Mouse (Mus musculus) hindbrain, embryonic 12.5 days (tissue): ENCODE measurements around the gene Gm20388. TPM values are rescaled to one million over a fixed set of nuclear protein-coding genes. Genes with fewer than 3 reads are reported as not detected.

Experiments
- ATAC-seq: fragments of 200-750 bp; cut with Nextera tagmentation; 2 replicates; pipeline ENCODE4 v1.8.0; 2017; ENCODE audit warnings: moderate TSS enrichment; ENCODE audit not compliant: low FRiP score
- H3K27ac ChIP-seq: fragments of 300-500 bp; sonication (generic); 2 replicates; pipeline ENCODE4 v1.5.1; 2016; ENCODE audit warnings: mild to moderate bottlenecking
- H3K27me3 ChIP-seq: fragments of 300-500 bp; sonication (generic); 2 replicates; pipeline ENCODE4 v1.6.1; 2016; ENCODE audit warnings: mild to moderate bottlenecking
- H3K36me3 ChIP-seq: fragments of 300-500 bp; sonication (generic); 2 replicates; pipeline ENCODE4 v1.6.1; 2016; ENCODE audit warnings: mild to moderate bottlenecking
- H3K4me1 ChIP-seq: fragments of 300-500 bp; sonication (generic); 2 replicates; pipeline ENCODE4 v1.6.1; 2016
- H3K4me2 ChIP-seq: fragments of 300-500 bp; sonication (generic); replicated peaks from 2 replicates; pipeline ENCODE4 v1.6.1; 2016; ENCODE audit warnings: mild to moderate bottlenecking
- H3K4me3 ChIP-seq: fragments of 300-500 bp; sonication (generic); 2 replicates; pipeline ENCODE4 v1.5.1; 2016; ENCODE audit warnings: mild to moderate bottlenecking
- H3K9ac ChIP-seq: fragments of 300-500 bp; sonication (generic); 2 replicates; pipeline ENCODE4 v1.6.1; 2016; ENCODE audit warnings: mild to moderate bottlenecking, moderate library complexity
- H3K9me3 ChIP-seq: fragments of 300-500 bp; sonication (generic); replicated peaks from 2 replicates; pipeline ENCODE4 v1.6.1; 2016; ENCODE audit warnings: mild to moderate bottlenecking
- WGBS: fragments of 180-500 bp; shearing (Covaris S2); methylation state at CpG from one replicate; pipeline ENCODE4 v1.1.7; 2016; 5-methylcytosine and 5-hydroxymethylcytosine counted together
- polyA plus RNA-seq: library from polyadenylated mRNA; unstranded; fragments of >200 nt; fragmentation: Nextera tagmentation; extraction: Ambion mirVana; gene quantifications from 2 replicates; pipeline ENCODE4 v1.2.1, GENCODE M21; 2016

Gene Gm20388
- polyA plus RNA-seq, 1 experiment from 2014 or later = not detected

- WGBS = 37% methylated on average over 6 of the region's 6 CpGs
- H3K27me3 ChIP-seq = peaks cover 11% of the 10 kb centered on the region; the same call in 1 of the 2 replicates
- no peak for ATAC-seq
These were observed 1001.8 kb downstream of the Gm20388 start for GRCm38 (mm10) chr8:120912463-120912862.

GRCm38 (mm10) chr8:120916831-120917435 lies 1006.3 kb downstream of the Gm20388 start:
- Histone ChIP-seq H3K9ac (no peak overlapping the region), H3K9me3 (no peaks in the 10 kb centered on the region), H3K36me3 (no peaks in the 10 kb centered on the region), H3K4me1 (no peaks in the 10 kb centered on the region), H3K4me2 (no peak overlapping the region), H3K27ac (no peak overlapping the region), H3K4me3 (no peak overlapping the region), H3K27me3 (peaks cover 9% of the 10 kb centered on the region; the same call in 1 of the 2 replicates)
- 74% methylated on average over 14 of the region's 14 CpGs for WGBS
- ATAC-seq = no peak

More at GRCm38 (mm10) chr8:120912463-120912862, 1001.8 kb downstream of the Gm20388 start:
- Histone ChIP-seq H3K4me2 (no peak overlapping the region), H3K4me3 (no peak overlapping the region), H3K9ac (no peak overlapping the region), H3K27ac (no peak overlapping the region), H3K36me3 (no peaks in the 10 kb centered on the region), H3K9me3 (no peaks in the 10 kb centered on the region), H3K4me1 (peaks cover 5% of the 10 kb centered on the region; the same call in 1 of the 2 replicates)

GRCm38 (mm10) chr8:120920527-120920926 lies 1009.9 kb downstream of the Gm20388 start:
- peaks cover 12% of the 10 kb centered on the region; the same call in 1 of the 2 replicates for H3K27me3 ChIP-seq
- 97% methylated on average over 4 of the region's 4 CpGs for WGBS
- no peak overlapping the region for H3K27ac ChIP-seq
- H3K4me3 ChIP-seq = no peak overlapping the region
- H3K36me3 ChIP-seq = no peaks in the 10 kb centered on the region
- H3K9ac ChIP-seq = no peak overlapping the region
- no peaks in the 10 kb centered on the region for H3K9me3 ChIP-seq
- H3K4me2 ChIP-seq = no peak overlapping the region
- H3K4me1 ChIP-seq = no peaks in the 10 kb centered on the region
- ATAC-seq = no peak

GRCm38 (mm10) chr8:120926201-120926600 lies 1015.6 kb downstream of the Gm20388 start:
- ATAC-seq = no peak
- Histone ChIP-seq H3K4me2 (no peak overlapping the region), H3K27ac (no peak overlapping the region), H3K9ac (no peak overlapping the region), H3K4me1 (no peaks in the 10 kb centered on the region), H3K36me3 (no peaks in the 10 kb centered on the region), H3K4me3 (no peak overlapping the region), H3K27me3 (peaks cover 9% of the 10 kb centered on the region), H3K9me3 (no peaks in the 10 kb centered on the region)
- WGBS = 93% methylated on average over 9 of the region's 9 CpGs

GRCm38 (mm10) chr8:120928082-120928481 lies 1017.4 kb downstream of the Gm20388 start:
- no peak for ATAC-seq
- 87% methylated on average over 6 of the region's 6 CpGs for WGBS
- Histone ChIP-seq H3K4me1 (no peaks in the 10 kb centered on the region), H3K9me3 (no peaks in the 10 kb centered on the region), H3K36me3 (no peaks in the 10 kb centered on the region), H3K4me3 (no peak overlapping the region), H3K9ac (no peak overlapping the region), H3K4me2 (no peak overlapping the region), H3K27ac (no peak overlapping the region), H3K27me3 (peaks cover 19% of the 10 kb centered on the region)

GRCm38 (mm10) chr8:120934596-120934995 lies 1024.0 kb downstream of the Gm20388 start:
- H3K27me3 ChIP-seq = peaks cover 65% of the 10 kb centered on the region
- H3K9me3 ChIP-seq = no peaks in the 10 kb centered on the region
- H3K4me2 ChIP-seq = no peak overlapping the region
- no peak overlapping the region for H3K27ac ChIP-seq
- H3K36me3 ChIP-seq = no peaks in the 10 kb centered on the region
- peaks cover 5% of the 10 kb centered on the region; the same call in 1 of the 2 replicates for H3K4me1 ChIP-seq
- no peak overlapping the region for H3K4me3 ChIP-seq
- WGBS = 94% methylated on average over 9 of the region's 9 CpGs
- H3K9ac ChIP-seq = no peak overlapping the region
- no peak for ATAC-seq

- H3K27ac ChIP-seq = no peak overlapping the region
- H3K9ac ChIP-seq = no peak overlapping the region
- peaks cover 10% of the 10 kb centered on the region for H3K4me1 ChIP-seq
- 71% methylated on average over 9 of the region's 10 CpGs for WGBS
- no peak for ATAC-seq
- no peak overlapping the region for H3K4me2 ChIP-seq
- H3K27me3 ChIP-seq = peaks cover 76% of the 10 kb centered on the region
- no peaks in the 10 kb centered on the region for H3K36me3 ChIP-seq
- H3K4me3 ChIP-seq = no peak overlapping the region
- no peaks in the 10 kb centered on the region for H3K9me3 ChIP-seq
These were observed 1026.0 kb downstream of the Gm20388 start for GRCm38 (mm10) chr8:120936685-120937084.

- no peak overlapping the region for H3K9ac ChIP-seq
- H3K36me3 ChIP-seq = no peaks in the 10 kb centered on the region
- ATAC-seq = no peak
- H3K4me1 ChIP-seq = peaks cover 10% of the 10 kb centered on the region
- no peak overlapping the region for H3K27ac ChIP-seq
- H3K4me3 ChIP-seq = no peak overlapping the region
- no peaks in the 10 kb centered on the region for H3K9me3 ChIP-seq
- H3K27me3 ChIP-seq = peaks cover 74% of the 10 kb centered on the region
- 46% methylated on average over 9 of the region's 9 CpGs for WGBS
- H3K4me2 ChIP-seq = no peak overlapping the region
These were observed 1026.8 kb downstream of the Gm20388 start for GRCm38 (mm10) chr8:120937474-120937873.

GRCm38 (mm10) chr8:120940287-120940686 lies 1029.6 kb downstream of the Gm20388 start:
- H3K4me2 ChIP-seq = no peak overlapping the region
- no peaks in the 10 kb centered on the region for H3K9me3 ChIP-seq
- H3K4me1 ChIP-seq = peaks cover 10% of the 10 kb centered on the region
- no peak overlapping the region for H3K4me3 ChIP-seq
- peaks cover 67% of the 10 kb centered on the region for H3K27me3 ChIP-seq
- no peak overlapping the region for H3K27ac ChIP-seq
- no peak overlapping the region for H3K9ac ChIP-seq
- no peak for ATAC-seq
- 26% methylated on average over 12 of the region's 12 CpGs for WGBS
- no peaks in the 10 kb centered on the region for H3K36me3 ChIP-seq

- no peak for ATAC-seq
- H3K4me1 ChIP-seq = peaks cover 12% of the 10 kb centered on the region; the same call in 1 of the 2 replicates
- peaks cover 65% of the 10 kb centered on the region for H3K27me3 ChIP-seq
- no peak overlapping the region for H3K4me2 ChIP-seq
- H3K36me3 ChIP-seq = no peaks in the 10 kb centered on the region
- H3K27ac ChIP-seq = no peak overlapping the region
- 76% methylated on average over 10 of the region's 10 CpGs for WGBS
- no peaks in the 10 kb centered on the region for H3K9me3 ChIP-seq
- H3K9ac ChIP-seq = no peak overlapping the region
- H3K4me3 ChIP-seq = no peak overlapping the region
These were observed 1036.6 kb downstream of the Gm20388 start for GRCm38 (mm10) chr8:120947240-120947639.

- 75% methylated on average over 4 of the region's 4 CpGs for WGBS
- no peaks in the 10 kb centered on the region for H3K36me3 ChIP-seq
- H3K9me3 ChIP-seq = no peaks in the 10 kb centered on the region
- no peak overlapping the region for H3K9ac ChIP-seq
- no peak overlapping the region for H3K4me2 ChIP-seq
- no peak overlapping the region for H3K4me3 ChIP-seq
- peaks cover 12% of the 10 kb centered on the region; the same call in 1 of the 2 replicates for H3K4me1 ChIP-seq
- peaks cover 66% of the 10 kb centered on the region for H3K27me3 ChIP-seq
- no peak for ATAC-seq
- no peak overlapping the region for H3K27ac ChIP-seq
These were observed 1037.5 kb downstream of the Gm20388 start for GRCm38 (mm10) chr8:120948050-120948595.

GRCm38 (mm10) chr8:120948620-120949491 lies 1038.2 kb downstream of the Gm20388 start:
- H3K36me3 ChIP-seq = no peaks in the 10 kb centered on the region
- no peak for ATAC-seq
- no peak overlapping the region for H3K4me3 ChIP-seq
- H3K4me2 ChIP-seq = no peak overlapping the region
- no peak overlapping the region for H3K27ac ChIP-seq
- 56% methylated on average over 25 of the region's 25 CpGs for WGBS
- H3K27me3 ChIP-seq = peaks cover 68% of the 10 kb centered on the region
- H3K4me1 ChIP-seq = peaks cover 12% of the 10 kb centered on the region; the same call in 1 of the 2 replicates
- H3K9me3 ChIP-seq = no peaks in the 10 kb centered on the region
- no peak overlapping the region for H3K9ac ChIP-seq
